Mouse (Mus musculus) bone marrow, adult 2 months (tissue): ENCODE data around the gene Gm9803.

Experiments
- CTCF ChIP-seq: fragments of 200-500 bp; IDR thresholded peaks from 2 replicates; pipeline ENCODE4 v1.5.1; 2011; ENCODE audit warnings: low read length, control low read depth; ENCODE audit not compliant: control insufficient read depth, insufficient read depth
- POLR2A ChIP-seq: fragments of 200-500 bp; IDR thresholded peaks from 2 replicates; pipeline ENCODE4 v1.6.1; 2011; ENCODE audit warnings: low read depth, mild to moderate bottlenecking, control low read depth, low read length, borderline replicate concordance; ENCODE audit not compliant: control insufficient read depth

DNA sequence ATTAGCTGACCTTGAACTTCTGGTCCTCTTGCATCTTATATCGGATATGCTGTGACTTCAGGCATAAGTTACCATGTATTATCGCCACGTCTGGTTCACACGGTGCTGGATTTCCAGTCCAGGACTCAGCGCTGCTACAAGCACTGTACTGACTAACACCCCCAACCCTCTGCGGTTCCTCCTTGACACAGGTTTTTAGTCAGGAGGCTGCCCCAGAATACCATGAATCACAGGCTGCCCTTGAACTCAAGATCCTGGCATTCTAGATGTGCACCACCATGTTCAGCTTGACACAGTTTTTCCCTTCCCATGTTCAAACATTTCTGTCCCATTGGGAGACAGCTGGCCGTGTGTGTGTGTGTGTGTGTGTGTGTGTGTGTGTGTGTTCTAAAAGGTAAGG, 34.7 kb upstream of the Gm9803 start:
- no peak for TF ChIP-seq POLR2A
- no peak for TF ChIP-seq CTCF
